Comparison of ENCODE assay signal across 22 mouse cellular contexts in the genomic region with DNA sequence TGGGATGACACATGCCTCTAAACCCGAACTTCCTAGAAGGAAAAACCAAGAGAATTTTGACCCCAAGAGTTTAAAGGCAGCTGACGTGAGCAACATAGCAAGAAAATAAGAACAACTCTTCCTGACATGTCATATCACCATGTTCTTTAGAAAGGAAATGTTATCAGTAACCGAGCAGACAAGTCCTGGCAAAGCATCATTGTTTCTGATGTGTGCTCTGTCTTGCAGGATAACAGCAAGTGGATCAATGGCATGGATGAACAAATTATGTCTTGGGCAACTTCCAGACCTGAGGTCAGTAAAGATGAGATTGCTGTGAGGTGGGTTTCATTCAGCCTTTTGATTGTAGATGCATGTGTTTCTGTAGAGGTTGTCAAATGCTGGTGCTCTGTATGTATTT. TPM values are rescaled to one million over a fixed set of nuclear protein-coding genes. Genes with fewer than 3 reads are reported as not detected.
DNase-seq lines count a peak whose midpoint lies in the region; ATAC-seq and TF ChIP-seq lines count a peak whose summit lies in the region.
"Had no signal": no experiment of that assay in that cellular context is flagged by ENCODE, and none has a peak within 500 bp of the region (broad histone marks: within the 10 kb centered on the region; RNA-seq: fewer than 3 reads in every experiment).

No protein-coding gene starts in this region.

- no peaks in the 10 kb centered on the region for H3K79me2 ChIP-seq in MEL (ENCODE audit: control insufficient read depth, insufficient read depth, low read length, poor library complexity)

- H3K9me3 ChIP-seq in MEL (replicated peaks; ENCODE audit: insufficient read depth, low read length), result no peaks in the 10 kb centered on the region
- no peaks in the 10 kb centered on the region for H3K9me3 ChIP-seq in liver, embryonic 12.5 days (replicated peaks)
- no peaks in the 10 kb centered on the region for H3K9me3 ChIP-seq in liver, embryonic 15.5 days (replicated peaks)
- H3K9me3 ChIP-seq in midbrain, embryonic 15.5 days, result no peaks in the 10 kb centered on the region
- H3K9me3 ChIP-seq: forebrain, embryonic 10.5 days; forebrain, embryonic 13.5 days; hindbrain, embryonic 12.5 days; hindbrain, embryonic 15.5 days had no signal

- no peak for TF ChIP-seq POLR2A in MEL (IDR thresholded peaks at IDR 0.05; ENCODE audit: control insufficient read depth in 1 of 2, insufficient read depth in 1 of 2, low read depth in 1 of 2, low read length in 2 of 2, poor library complexity in 1 of 2)

- TF ChIP-seq CTCF in MEL (IDR thresholded peaks at IDR 0.05 in 2 of 3, conservative IDR thresholded peaks at IDR 0.05 in 1 of 3; ENCODE audit: control insufficient read depth in 1 of 3, insufficient read depth in 1 of 3, low read depth in 2 of 3, low read length in 3 of 3, poor library complexity in 1 of 3, severe bottlenecking in 1 of 3), result no peak

- TF ChIP-seq EP300 in MEL (IDR thresholded peaks at IDR 0.05; ENCODE audit: low read depth in 1 of 2, low read length in 2 of 2), result peak; percentile 87 to 88

- H3K27me3 ChIP-seq in MEL (ENCODE audit: control insufficient read depth in 1 of 2, insufficient read depth in 2 of 2, low read length in 2 of 2), result no peaks in the 10 kb centered on the region
- H3K27me3 ChIP-seq in liver, embryonic 12.5 days (replicated peaks), result no peaks in the 10 kb centered on the region
- H3K27me3 ChIP-seq in liver, embryonic 15.5 days, result no peaks in the 10 kb centered on the region
- H3K27me3 ChIP-seq in midbrain, embryonic 15.5 days (replicated peaks), result no peaks in the 10 kb centered on the region
- H3K27me3 ChIP-seq: forebrain, embryonic 13.5 days; hindbrain, embryonic 12.5 days; hindbrain, embryonic 15.5 days had no signal

- no peak overlapping the region for H3K9ac ChIP-seq in MEL (ENCODE audit: control insufficient read depth, low read depth, low read length, poor library complexity, severe bottlenecking)
- H3K9ac ChIP-seq in liver, embryonic 12.5 days, result no peak overlapping the region
- H3K9ac ChIP-seq in liver, embryonic 15.5 days, result no peak overlapping the region
- no peak overlapping the region for H3K9ac ChIP-seq in midbrain, embryonic 15.5 days
- H3K9ac ChIP-seq: forebrain, embryonic 13.5 days; hindbrain, embryonic 12.5 days; hindbrain, embryonic 15.5 days had no signal

- H3K27ac ChIP-seq in MEL (ENCODE audit: control insufficient read depth, low read depth, low read length), result no peak overlapping the region
- peak overlapping the region; percentile 45; the same call in 1 of the 2 replicates for H3K27ac ChIP-seq in liver, embryonic 12.5 days
- H3K27ac ChIP-seq in liver, embryonic 15.5 days (replicated peaks), result peak overlapping the region; percentile 57
- no peak overlapping the region for H3K27ac ChIP-seq in midbrain, embryonic 15.5 days
- H3K27ac ChIP-seq: forebrain, embryonic 10.5 days; forebrain, embryonic 13.5 days; hindbrain, embryonic 12.5 days; hindbrain, embryonic 15.5 days had no signal

- peaks cover 16 to 44% of the 10 kb centered on the region in 2 experiments for H3K36me3 ChIP-seq in MEL (ENCODE audit: control insufficient read depth in 1 of 2, insufficient read depth in 2 of 2, low read length in 2 of 2)
- peaks cover 92% of the 10 kb centered on the region for H3K36me3 ChIP-seq in liver, embryonic 12.5 days
- H3K36me3 ChIP-seq in liver, embryonic 15.5 days (replicated peaks), result peaks cover 87% of the 10 kb centered on the region
- peaks cover 46% of the 10 kb centered on the region for H3K36me3 ChIP-seq in midbrain, embryonic 15.5 days (replicated peaks)

- peak; percentile 64 for DNase-seq in MEL (ENCODE audit: low read depth, low spot score)
- no peak for DNase-seq in gastrocnemius, postnatal 10 days
- no peak for DNase-seq in layer of hippocampus, postnatal 36 days
- DNase-seq: adrenal gland, postnatal 10 days; adrenal gland, postnatal 36 days; B cell, adult 2 months; cerebellum, adult 11-12 months; cerebellum, adult 8-10 months; cerebellum, postnatal 14 days; gastrocnemius, postnatal 14 days; heart, adult 11 months had no signal

- no peak overlapping the region for H3K4me3 ChIP-seq in MEL (ENCODE audit: control insufficient read depth in 1 of 2, insufficient read depth in 1 of 2, low read depth in 2 of 2, low read length in 2 of 2)
- H3K4me3 ChIP-seq in liver, embryonic 12.5 days, result no peak overlapping the region
- no peak overlapping the region for H3K4me3 ChIP-seq in liver, embryonic 15.5 days (replicated peaks)
- H3K4me3 ChIP-seq in midbrain, embryonic 15.5 days, result no peak overlapping the region
- H3K4me3 ChIP-seq: forebrain, embryonic 10.5 days; forebrain, embryonic 13.5 days; hindbrain, embryonic 12.5 days; hindbrain, embryonic 15.5 days had no signal

- no peak overlapping the region; the same call in 1 of the 2 replicates for H3K4me2 ChIP-seq in liver, embryonic 12.5 days
- no peak overlapping the region for H3K4me2 ChIP-seq in liver, embryonic 15.5 days
- no peak overlapping the region for H3K4me2 ChIP-seq in midbrain, embryonic 15.5 days
- H3K4me2 ChIP-seq: forebrain, embryonic 13.5 days; heart, embryonic 11.5 days; hindbrain, embryonic 12.5 days; hindbrain, embryonic 15.5 days had no signal

- ATAC-seq in liver, embryonic 12.5 days, result peak; percentile 55; the same call in 1 of the 2 replicates
- peak; percentile 52; the same call in 1 of the 2 replicates for ATAC-seq in liver, embryonic 15.5 days (ENCODE audit: insufficient read depth)
- ATAC-seq in megakaryocyte progenitor cell, adult 5-6 weeks (replicated peaks; ENCODE audit: poor library complexity), result peak; percentile 92
- ATAC-seq in midbrain, embryonic 15.5 days (replicated peaks), result no peak
- ATAC-seq: activated CD4-positive, CD25-positive, alpha-beta regulatory T cell, adult 4 months; forebrain, embryonic 13.5 days; forebrain, embryonic 16.5 days had no signal

- peaks cover 0 to 4% of the 10 kb centered on the region in 2 experiments; a peak in 2 of 4 replicates for H3K4me1 ChIP-seq in MEL (ENCODE audit: control insufficient read depth in 1 of 2, insufficient read depth in 2 of 2, low read length in 2 of 2)
- peaks cover 32% of the 10 kb centered on the region for H3K4me1 ChIP-seq in liver, embryonic 12.5 days
- peaks cover 13% of the 10 kb centered on the region for H3K4me1 ChIP-seq in liver, embryonic 15.5 days (replicated peaks)
- H3K4me1 ChIP-seq in midbrain, embryonic 15.5 days, result no peaks in the 10 kb centered on the region
- H3K4me1 ChIP-seq: forebrain, embryonic 10.5 days; forebrain, embryonic 13.5 days; hindbrain, embryonic 12.5 days; hindbrain, embryonic 15.5 days had no signal

- 39% methylated on average over 3 of the region's 3 CpGs for WGBS in liver, embryonic 12.5 days (ENCODE audit: insufficient replicate concordance)
- WGBS in liver, embryonic 15.5 days (ENCODE audit: insufficient replicate concordance), result 35% methylated on average over 3 of the region's 3 CpGs
- WGBS in midbrain, embryonic 15.5 days, result 91% methylated on average over 3 of the region's 3 CpGs

- TF ChIP-seq RAD21 in MEL (IDR thresholded peaks at IDR 0.05; ENCODE audit: low read depth, low read length), result no peak

TF ChIP-seq in MEL, 35 proteins besides CTCF, POLR2A, EP300 and RAD21:
- TF ChIP-seq CHD2 (IDR thresholded peaks at IDR 0.05; ENCODE audit: low read length) (no peak), TCF12 (IDR thresholded peaks at IDR 0.05; ENCODE audit: low read depth, low read length) (peak; percentile 92), ZC3H11A (IDR thresholded peaks at IDR 0.05; ENCODE audit: low read depth, low read length) (no peak), BHLHE40 (IDR thresholded peaks at IDR 0.05; ENCODE audit: borderline replicate concordance, low read depth, low read length) (no peak), ZKSCAN1 (IDR thresholded peaks at IDR 0.05; ENCODE audit: low read depth, low read length) (no peak), SIN3A (IDR thresholded peaks at IDR 0.05; ENCODE audit: low read length) (peak; percentile 63; the same call in 1 of the 2 replicates), MEF2A (IDR thresholded peaks at IDR 0.05; ENCODE audit: extremely low read depth, insufficient replicate concordance, low read depth, low read length, poor library complexity, severe bottlenecking) (no peak), ETS1 (IDR thresholded peaks at IDR 0.05; ENCODE audit: low read depth, low read length) (peak; percentile 73; the same call in 1 of the 2 replicates), MAX (IDR thresholded peaks at IDR 0.05; ENCODE audit: low read length) (peak; percentile 49; the same call in 1 of the 2 replicates), MXI1 (IDR thresholded peaks at IDR 0.05; ENCODE audit: low read depth, low read length) (peak; percentile 62; the same call in 1 of the 2 replicates), NELFE (IDR thresholded peaks at IDR 0.05; ENCODE audit: low read depth, low read length) (no peak), ELF1 (IDR thresholded peaks at IDR 0.05; ENCODE audit: low read depth, low read length) (0 out of 2 replicates have a peak, but pooled peaks have one; percentile 17), RCOR1 (IDR thresholded peaks at IDR 0.05; ENCODE audit: low read depth, low read length) (peak; percentile 79; the same call in 1 of the 2 replicates), POLR2AphosphoS5 (IDR thresholded peaks at IDR 0.05; ENCODE audit: borderline replicate concordance, low read depth, low read length) (no peak), TBP (IDR thresholded peaks at IDR 0.05; ENCODE audit: low read depth, low read length) (no peak), GATA1 (IDR thresholded peaks at IDR 0.05; ENCODE audit: low read depth, low read length) (peak; percentile 85), SMC3 (IDR thresholded peaks at IDR 0.05; ENCODE audit: low read depth, low read length) (no peak), TAL1 (IDR thresholded peaks at IDR 0.05; ENCODE audit: low read length) (peak; percentile 76)

RNA-seq across cellular contexts. Expression of a gene that starts 31.0 kb away (rescaled TPM):
- total RNA-seq in MEL (2012; rRNA removed), result 0.29 and 0.35 TPM in 2 replicates
- under 1 TPM in 1 of 2 experiments, not detected in 1; 0.47 TPM for polyA plus RNA-seq in MEL (2012; ENCODE audit: insufficient read depth in 1 of 2, insufficient read length in 2 of 2, low read depth in 1 of 2, low replicate concordance in 2 of 2, missing spikeins in 1 of 2)
- polyA plus RNA-seq in liver, embryonic 12.5 days (2016; fragmentation: Nextera tagmentation; extraction: Ambion mirVana), result 0.64 and 0.77 TPM in 2 replicates
- 1.0 and 1.5 TPM in 2 replicates for polyA plus RNA-seq in liver, embryonic 15.5 days (2015; fragmentation: Nextera tagmentation; extraction: Ambion mirVana)
- total RNA-seq in megakaryocyte progenitor cell, adult 5-6 weeks (2015), result 0.68 and 0.74 TPM in 2 replicates
- total RNA-seq in megakaryocyte progenitor cell, adult 5-6 weeks (2017), result 0.37 and 0.88 TPM in 2 replicates
- 10 to 100 TPM; 36.0 to 38.6 TPM for total RNA-seq in gastrocnemius, postnatal 10 days (2021)
- total RNA-seq in layer of hippocampus, postnatal 36 days (2021), result under 1 TPM; 0.28 to 0.35 TPM
- polyA plus RNA-seq in midbrain, embryonic 15.5 days (2015; fragmentation: Nextera tagmentation; extraction: Ambion mirVana), result 1.0 and 1.2 TPM in 2 replicates

Comparison
In these comparisons a context has a peak if more than half of its experiments do, and no peak if none do; other contexts are left out.
1. H3K27ac ChIP-seq: peak in liver, embryonic 12.5 days (single experiment) and liver, embryonic 15.5 days (single experiment); none in MEL (single experiment) and midbrain, embryonic 15.5 days (single experiment).
2. RNA of a gene that starts 31.0 kb away (total RNA-seq): 36.0 to 38.6 TPM in gastrocnemius, postnatal 10 days; 0.37 to 0.88 TPM in megakaryocyte progenitor cell, adult 5-6 weeks, 0.28 to 0.35 TPM in layer of hippocampus, postnatal 36 days and 0.29 to 0.35 TPM in MEL; every median in the first group is over 10 times any median in the second.